Mouse (Mus musculus): ENCODE measurements around the gene Disp2. TPM values are rescaled to one million over a fixed set of nuclear protein-coding genes. Genes with fewer than 3 reads are reported as not detected.

Disp2 gene
- polyA plus RNA-seq, 1 experiment from 2014 or later: 0.19 TPM

DNA sequence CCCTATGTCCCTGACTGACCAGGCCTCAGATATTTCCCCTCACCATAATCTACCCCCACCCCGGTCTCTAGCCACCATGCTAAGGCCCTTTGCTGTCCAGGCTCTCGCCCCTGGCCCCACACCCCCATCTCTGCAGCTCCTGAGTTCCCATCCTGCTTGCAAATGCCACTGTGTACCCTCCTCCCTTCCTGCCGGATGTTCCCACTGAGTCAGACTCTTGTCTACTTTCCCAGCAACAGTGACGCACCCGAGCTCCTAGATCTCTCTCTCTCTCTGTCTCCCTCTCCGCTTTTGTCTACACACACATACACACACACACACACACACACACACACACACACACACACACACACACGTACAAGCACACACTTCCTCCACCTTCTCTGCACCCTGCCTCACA is 16.1 kb upstream of the Disp2 start:
- no peaks in the 10 kb centered on the region for H3K27me3 ChIP-seq (ENCODE audit: control insufficient read depth, insufficient read depth, low read depth, low read length)
- H3K4me2 ChIP-seq (ENCODE audit: low read depth, low read length): no peak overlapping the region
- ATAC-seq (ENCODE audit: low read depth): no peak
- no peak overlapping the region for H3K4me3 ChIP-seq (ENCODE audit: low read depth, low read length)
- peaks cover 25% of the 10 kb centered on the region for H3K4me1 ChIP-seq (ENCODE audit: control insufficient read depth, low read depth, low read length)
- H3K27ac ChIP-seq (ENCODE audit: low read length): peak overlapping the region; percentile 64
- 68% methylated on average over 7 of the region's 7 CpGs for WGBS (ENCODE audit: insufficient replicate concordance)
- H3K9me3 ChIP-seq (replicated peaks; ENCODE audit: control insufficient read depth, low read length): no peaks in the 10 kb centered on the region
- H3K9ac ChIP-seq (ENCODE audit: low read depth, low read length): no peak overlapping the region; the same call in 1 of the 2 replicates
- H3K36me3 ChIP-seq (ENCODE audit: control insufficient read depth, insufficient read depth): no peaks in the 10 kb centered on the region

DNA sequence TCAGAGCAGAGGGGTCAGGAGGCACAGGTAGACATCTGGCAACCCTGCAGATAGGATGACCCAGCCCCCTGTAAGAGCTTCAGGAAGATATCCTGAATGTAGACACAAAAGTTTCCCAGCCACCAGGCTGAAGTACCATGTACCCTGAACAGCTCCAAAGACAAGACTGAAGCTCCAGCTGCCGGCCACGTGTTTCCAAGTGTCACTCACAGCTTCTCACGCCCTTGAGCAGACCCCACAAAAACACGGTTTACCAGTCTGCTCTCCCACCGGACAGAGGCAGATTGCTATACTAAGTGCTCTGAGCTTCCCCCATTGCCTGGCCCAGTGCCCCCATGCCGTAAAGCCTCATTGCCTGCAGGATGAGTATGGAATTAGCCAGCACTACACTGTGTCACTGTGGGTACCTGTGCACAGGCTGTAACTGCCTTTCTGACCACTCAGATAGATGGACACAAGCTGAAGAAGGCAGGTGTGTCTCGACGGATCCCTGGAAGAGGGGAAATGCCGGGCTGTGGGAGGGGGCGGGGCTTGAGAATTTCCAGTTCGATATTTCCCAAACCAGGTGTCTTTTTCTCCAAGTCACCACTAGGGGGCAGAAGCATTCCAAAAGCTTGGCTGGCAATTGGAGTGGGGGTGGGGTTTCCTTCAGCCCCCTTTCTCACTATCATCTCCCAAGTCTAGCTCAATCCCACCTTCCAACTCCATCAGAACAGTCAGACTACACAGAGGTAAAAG is 15.3 kb upstream of the Disp2 start:
- 20% methylated on average over 11 of the region's 11 CpGs for WGBS (ENCODE audit: insufficient replicate concordance)
- no peak overlapping the region for H3K9ac ChIP-seq (ENCODE audit: low read depth, low read length)
- no peaks in the 10 kb centered on the region for H3K9me3 ChIP-seq (replicated peaks; ENCODE audit: control insufficient read depth, low read length)
- ATAC-seq (ENCODE audit: low read depth): no peak
- no peak overlapping the region for H3K4me3 ChIP-seq (ENCODE audit: low read depth, low read length)
- no peak overlapping the region for H3K27ac ChIP-seq (ENCODE audit: low read length)
- H3K27me3 ChIP-seq (ENCODE audit: control insufficient read depth, insufficient read depth, low read depth, low read length): no peaks in the 10 kb centered on the region
- H3K36me3 ChIP-seq (ENCODE audit: control insufficient read depth, insufficient read depth): no peaks in the 10 kb centered on the region
- H3K4me2 ChIP-seq (ENCODE audit: low read depth, low read length): no peak overlapping the region
- H3K4me1 ChIP-seq (ENCODE audit: control insufficient read depth, low read depth, low read length): peaks cover 24% of the 10 kb centered on the region

DNA sequence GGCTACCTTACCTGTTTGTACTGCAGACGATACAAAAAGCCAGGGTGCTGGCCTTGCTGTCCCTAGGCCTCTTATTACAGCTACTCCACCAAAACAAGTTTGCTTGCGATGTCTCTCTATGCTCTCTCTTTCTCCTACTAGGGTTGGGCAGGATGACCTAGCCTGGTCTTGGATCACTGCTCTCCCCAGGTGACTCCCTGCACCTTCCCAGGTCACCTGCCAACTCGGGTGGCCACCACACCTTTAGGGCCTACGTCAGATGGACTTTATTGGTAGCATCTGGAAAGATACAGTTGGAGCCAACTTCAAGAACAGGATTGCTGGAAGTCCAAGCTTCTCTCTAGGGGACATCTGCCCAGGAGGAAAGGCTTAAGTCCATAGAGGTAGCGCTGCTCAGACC is 14.6 kb upstream of the Disp2 start:
- H3K4me1 ChIP-seq (ENCODE audit: control insufficient read depth, low read depth, low read length): peaks cover 19% of the 10 kb centered on the region
- H3K4me3 ChIP-seq (ENCODE audit: low read depth, low read length): no peak overlapping the region
- no peaks in the 10 kb centered on the region for H3K9me3 ChIP-seq (replicated peaks; ENCODE audit: control insufficient read depth, low read length)
- WGBS (ENCODE audit: insufficient replicate concordance): 68% methylated on average over 5 of the region's 5 CpGs
- no peaks in the 10 kb centered on the region for H3K27me3 ChIP-seq (ENCODE audit: control insufficient read depth, insufficient read depth, low read depth, low read length)
- no peak overlapping the region for H3K9ac ChIP-seq (ENCODE audit: low read depth, low read length)
- H3K27ac ChIP-seq (ENCODE audit: low read length): no peak overlapping the region
- no peak overlapping the region for H3K4me2 ChIP-seq (ENCODE audit: low read depth, low read length)
- no peaks in the 10 kb centered on the region for H3K36me3 ChIP-seq (ENCODE audit: control insufficient read depth, insufficient read depth)
- ATAC-seq (ENCODE audit: low read depth): no peak

DNA sequence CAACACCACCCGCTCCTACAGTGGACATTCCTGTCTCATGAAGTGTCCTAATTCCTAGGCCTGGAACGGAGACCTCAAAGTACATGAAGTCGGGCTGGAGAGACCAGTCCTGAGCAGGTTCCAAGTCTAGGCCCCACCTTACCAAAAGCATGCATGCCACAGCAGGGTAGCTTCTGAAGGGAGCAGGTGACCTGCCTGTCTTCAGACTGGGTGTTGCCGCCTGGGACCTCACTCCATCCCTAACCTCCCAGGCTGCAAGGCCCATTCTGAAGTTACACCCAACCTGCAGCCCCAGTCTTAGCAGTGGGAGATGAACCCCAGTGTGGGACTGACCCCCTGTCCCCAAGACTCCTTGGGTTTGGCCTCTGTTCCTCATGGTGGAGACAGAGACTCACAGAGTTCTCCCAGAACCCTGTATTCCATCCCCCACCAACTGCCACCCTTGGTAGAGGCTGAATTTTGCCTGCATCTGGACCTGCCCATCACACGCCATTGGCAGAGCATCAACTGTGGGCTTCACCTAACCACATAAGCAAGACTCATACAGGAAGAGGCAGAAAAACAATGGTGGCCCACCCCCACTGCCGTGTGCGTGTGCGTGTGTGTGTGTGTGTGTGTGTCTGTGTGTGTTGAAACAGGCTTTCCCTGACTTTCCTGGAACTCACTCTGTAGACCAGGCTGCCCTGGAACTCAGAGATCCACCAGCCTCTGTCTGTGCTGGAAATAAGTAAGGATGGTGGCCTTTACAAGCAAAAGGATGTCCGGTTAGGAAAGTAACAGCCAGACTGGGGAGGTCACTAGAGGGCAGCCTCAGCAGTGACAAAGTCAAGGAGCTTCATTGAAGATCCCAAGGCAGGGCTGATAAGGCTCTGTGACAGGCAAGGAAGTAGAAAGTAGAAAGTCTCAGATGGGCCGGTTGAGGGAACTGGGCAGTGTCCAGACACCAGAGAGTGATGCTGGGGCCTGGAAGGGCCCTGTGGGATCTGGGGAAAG is 13.2 kb upstream of the Disp2 start:
- Histone ChIP-seq H3K9ac (ENCODE audit: low read depth, low read length) (no peak overlapping the region), H3K27ac (ENCODE audit: low read length) (no peak overlapping the region), H3K4me1 (ENCODE audit: control insufficient read depth, low read depth, low read length) (peaks cover 19% of the 10 kb centered on the region), H3K4me2 (ENCODE audit: low read depth, low read length) (no peak overlapping the region), H3K4me3 (ENCODE audit: low read depth, low read length) (no peak overlapping the region), H3K9me3 (replicated peaks; ENCODE audit: control insufficient read depth, low read length) (no peaks in the 10 kb centered on the region), H3K27me3 (ENCODE audit: control insufficient read depth, insufficient read depth, low read depth, low read length) (no peaks in the 10 kb centered on the region), H3K36me3 (ENCODE audit: control insufficient read depth, insufficient read depth) (no peaks in the 10 kb centered on the region)
- WGBS (ENCODE audit: insufficient replicate concordance): 59% methylated on average over 10 of the region's 10 CpGs
- ATAC-seq (ENCODE audit: low read depth): no peak

DNA sequence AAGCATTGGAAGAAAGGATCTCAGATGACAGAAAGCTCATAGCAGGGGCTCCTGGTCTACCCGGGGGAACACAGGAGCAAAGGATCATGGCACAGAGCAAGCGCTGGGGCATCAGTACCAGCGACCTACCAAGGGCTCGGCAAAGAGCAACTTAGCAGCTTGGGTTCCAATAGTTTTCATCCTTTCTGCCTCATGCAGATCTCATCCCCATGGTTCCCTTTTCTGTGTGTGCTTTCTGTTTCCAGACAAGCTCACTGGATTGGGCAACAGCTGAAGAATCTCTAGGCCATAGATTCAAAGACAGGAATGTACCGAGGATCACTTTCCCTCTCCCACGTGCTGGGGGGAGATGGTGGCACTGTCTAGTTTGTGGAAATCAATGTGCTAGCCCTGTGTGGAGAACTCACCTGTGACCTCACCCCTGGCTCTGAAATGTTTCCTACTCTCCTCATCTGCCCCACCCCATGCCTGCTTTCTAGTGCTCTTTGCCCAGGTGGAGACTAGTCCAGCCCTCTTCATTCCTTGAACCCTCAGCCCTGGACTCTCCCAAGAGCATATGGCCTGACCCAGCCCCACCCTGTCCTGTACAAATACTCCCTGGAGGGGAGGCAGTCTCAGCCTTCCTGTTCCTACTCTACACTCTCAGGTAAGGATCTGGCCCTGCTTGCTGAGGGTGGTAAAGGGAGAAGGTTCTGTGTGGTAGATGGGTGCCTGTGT is 7.2 kb upstream of the Disp2 start, which contains the start of gene Phgr1:
Gene Phgr1, plus strand, starts transcription at position 612 of the 717 bp plus-strand sequence.
- no peak within 1 kb of the TSS for H3K27ac ChIP-seq (ENCODE audit: low read length)
- H3K36me3 ChIP-seq (ENCODE audit: control insufficient read depth, insufficient read depth): no peaks in the 10 kb centered on the region
- WGBS (ENCODE audit: insufficient replicate concordance): 62% methylated on average over 6 of the region's 6 CpGs
- H3K4me2 ChIP-seq (ENCODE audit: low read depth, low read length): no peak within 1 kb of the TSS
- H3K9me3 ChIP-seq (replicated peaks; ENCODE audit: control insufficient read depth, low read length): no peaks in the 10 kb centered on the region
- no peaks in the 10 kb centered on the region for H3K4me1 ChIP-seq (ENCODE audit: control insufficient read depth, low read depth, low read length)
- no peak for ATAC-seq (ENCODE audit: low read depth)
- H3K9ac ChIP-seq (ENCODE audit: low read depth, low read length): no peak within 1 kb of the TSS
- no peaks in the 10 kb centered on the region for H3K27me3 ChIP-seq (ENCODE audit: control insufficient read depth, insufficient read depth, low read depth, low read length)
- H3K4me3 ChIP-seq (ENCODE audit: low read depth, low read length): no peak within 1 kb of the TSS

DNA sequence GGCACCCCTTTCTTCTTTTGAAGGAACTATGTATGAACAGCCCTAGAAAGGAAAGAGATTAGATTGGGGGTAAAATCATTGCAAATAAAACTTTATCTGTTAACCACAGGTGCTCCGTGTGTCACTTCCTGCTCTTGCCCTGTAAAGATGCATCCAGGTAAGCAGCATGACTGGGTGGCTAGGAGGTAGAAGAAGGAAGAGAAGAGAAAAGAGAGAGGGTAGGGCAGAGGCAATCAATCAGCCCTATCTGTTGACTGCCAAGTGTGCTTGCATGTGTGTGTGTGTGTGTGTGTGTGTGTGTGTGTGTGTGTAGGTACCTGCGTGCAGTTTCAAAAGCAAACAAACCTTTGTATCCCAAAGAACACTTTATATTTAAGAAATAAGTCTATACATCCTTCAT is 5.0 kb upstream of the Disp2 start:
- no peak overlapping the region for H3K27ac ChIP-seq (ENCODE audit: low read length)
- H3K4me2 ChIP-seq (ENCODE audit: low read depth, low read length): no peak overlapping the region
- no peak overlapping the region for H3K4me3 ChIP-seq (ENCODE audit: low read depth, low read length)
- no peak overlapping the region for H3K9ac ChIP-seq (ENCODE audit: low read depth, low read length)
- H3K27me3 ChIP-seq (ENCODE audit: control insufficient read depth, insufficient read depth, low read depth, low read length): peaks cover 8% of the 10 kb centered on the region; the same call in 1 of the 2 replicates
- 48% methylated on average over 2 of the region's 2 CpGs for WGBS (ENCODE audit: insufficient replicate concordance)
- H3K4me1 ChIP-seq (ENCODE audit: control insufficient read depth, low read depth, low read length): peaks cover 4% of the 10 kb centered on the region
- ATAC-seq (ENCODE audit: low read depth): no peak
- no peaks in the 10 kb centered on the region for H3K9me3 ChIP-seq (replicated peaks; ENCODE audit: control insufficient read depth, low read length)
- no peaks in the 10 kb centered on the region for H3K36me3 ChIP-seq (ENCODE audit: control insufficient read depth, insufficient read depth)

DNA sequence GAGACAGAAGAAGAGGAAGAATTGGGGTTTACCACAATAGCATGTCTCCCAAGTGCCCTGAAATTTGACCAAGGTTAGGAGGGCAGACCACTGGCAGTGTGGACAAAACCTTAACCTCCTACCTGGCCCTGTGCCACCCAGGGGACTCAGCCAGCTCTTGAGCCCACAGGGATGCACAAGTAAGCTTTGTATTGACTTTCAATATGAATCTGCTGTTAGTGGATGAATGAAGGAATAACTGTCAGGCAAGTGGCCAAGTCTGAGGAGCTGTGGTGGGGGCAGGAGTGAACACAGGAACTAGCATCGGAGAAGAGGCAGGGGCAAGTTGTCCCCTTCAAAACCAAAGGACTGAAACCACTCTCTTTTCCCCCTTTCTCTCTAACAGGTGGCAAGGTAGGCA is 4.1 kb upstream of the Disp2 start:
- 44% methylated on average over 1 of the region's 1 CpGs for WGBS (ENCODE audit: insufficient replicate concordance)
- Histone ChIP-seq H3K4me3 (ENCODE audit: low read depth, low read length) (no peak overlapping the region), H3K27me3 (ENCODE audit: control insufficient read depth, insufficient read depth, low read depth, low read length) (peaks cover 16% of the 10 kb centered on the region; the same call in 1 of the 2 replicates), H3K27ac (ENCODE audit: low read length) (no peak overlapping the region), H3K9me3 (replicated peaks; ENCODE audit: control insufficient read depth, low read length) (no peaks in the 10 kb centered on the region), H3K9ac (ENCODE audit: low read depth, low read length) (no peak overlapping the region), H3K4me2 (ENCODE audit: low read depth, low read length) (no peak overlapping the region), H3K36me3 (ENCODE audit: control insufficient read depth, insufficient read depth) (no peaks in the 10 kb centered on the region), H3K4me1 (ENCODE audit: control insufficient read depth, low read depth, low read length) (peaks cover 10% of the 10 kb centered on the region)
- no peak for ATAC-seq (ENCODE audit: low read depth)

DNA sequence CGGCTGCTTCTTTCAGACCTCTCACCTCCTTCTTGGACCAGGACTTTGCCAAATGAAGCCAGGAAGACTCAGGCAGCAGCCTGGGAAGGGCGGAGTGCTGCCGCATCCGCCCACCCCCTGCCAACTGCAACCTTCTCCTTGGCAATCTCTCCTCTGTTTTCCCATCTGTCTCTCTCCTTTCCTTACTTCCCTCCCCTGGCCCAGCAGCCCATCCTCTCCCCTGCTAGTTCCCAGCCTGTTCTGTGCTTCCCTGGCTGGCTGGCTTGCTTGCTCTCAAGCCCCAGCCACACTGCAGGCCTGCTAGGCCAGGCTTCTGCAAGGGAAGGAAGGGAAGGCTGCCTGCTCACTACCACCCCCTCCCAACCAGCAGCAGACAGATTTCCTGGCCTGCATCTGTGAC is 3.7 kb upstream of the Disp2 start:
- Histone ChIP-seq H3K9ac (ENCODE audit: low read depth, low read length) (no peak overlapping the region), H3K4me1 (ENCODE audit: control insufficient read depth, low read depth, low read length) (peaks cover 10% of the 10 kb centered on the region), H3K36me3 (ENCODE audit: control insufficient read depth, insufficient read depth) (no peaks in the 10 kb centered on the region), H3K27ac (ENCODE audit: low read length) (no peak overlapping the region), H3K9me3 (replicated peaks; ENCODE audit: control insufficient read depth, low read length) (no peaks in the 10 kb centered on the region), H3K4me2 (ENCODE audit: low read depth, low read length) (no peak overlapping the region), H3K27me3 (ENCODE audit: control insufficient read depth, insufficient read depth, low read depth, low read length) (peaks cover 16% of the 10 kb centered on the region; the same call in 1 of the 2 replicates), H3K4me3 (ENCODE audit: low read depth, low read length) (no peak overlapping the region)
- 60% methylated on average over 3 of the region's 4 CpGs for WGBS (ENCODE audit: insufficient replicate concordance)
- no peak for ATAC-seq (ENCODE audit: low read depth)

All from liver, embryonic 16.5 days (tissue).